In genomic region chr2:82119577-82119976, GRCm38 (mm10) we compare ENCODE assay signal across 30 mouse cellular contexts.
A peak's percentile ranks its signal among the peaks of the same experiment; 100 is the strongest.
DNase-seq lines count a peak whose midpoint lies in the region; ATAC-seq lines count a peak whose summit lies in the region.
"Had no signal": no experiment of that assay in that cellular context is flagged by ENCODE, and none has a peak within 500 bp of the region (broad histone marks: within the 10 kb centered on the region; RNA-seq: fewer than 3 reads in every experiment).

No protein-coding gene starts in this region.

- no peaks in the 10 kb centered on the region for H3K4me1 ChIP-seq in hindbrain, embryonic 12.5 days
- no peaks in the 10 kb centered on the region for H3K4me1 ChIP-seq in hindbrain, embryonic 14.5 days (replicated peaks; ENCODE audit: control insufficient read depth, insufficient read depth, low read length)
- H3K4me1 ChIP-seq in neural tube, embryonic 12.5 days = no peaks in the 10 kb centered on the region
- H3K4me1 ChIP-seq: embryonic facial prominence, embryonic 13.5 days; embryonic facial prominence, embryonic 15.5 days; forebrain, embryonic 10.5 days; forebrain, embryonic 12.5 days had no signal

- no peaks in the 10 kb centered on the region for H3K27me3 ChIP-seq in hindbrain, embryonic 12.5 days
- no peaks in the 10 kb centered on the region for H3K27me3 ChIP-seq in hindbrain, embryonic 14.5 days (ENCODE audit: control insufficient read depth, insufficient read depth, low read length)
- H3K27me3 ChIP-seq in neural tube, embryonic 12.5 days (replicated peaks) = no peaks in the 10 kb centered on the region
- H3K27me3 ChIP-seq: CH12.LX; embryonic facial prominence, embryonic 13.5 days; embryonic facial prominence, embryonic 15.5 days; forebrain, embryonic 12.5 days; Patski had no signal

- no peaks in the 10 kb centered on the region for H3K9me3 ChIP-seq in hindbrain, embryonic 12.5 days (replicated peaks)
- no peaks in the 10 kb centered on the region for H3K9me3 ChIP-seq in hindbrain, embryonic 14.5 days (ENCODE audit: control insufficient read depth, low read length)
- H3K9me3 ChIP-seq in neural tube, embryonic 12.5 days = no peaks in the 10 kb centered on the region
- H3K9me3 ChIP-seq: embryonic facial prominence, embryonic 13.5 days; embryonic facial prominence, embryonic 15.5 days; forebrain, embryonic 10.5 days; forebrain, embryonic 12.5 days had no signal

- no peak overlapping the region for H3K9ac ChIP-seq in hindbrain, embryonic 12.5 days
- H3K9ac ChIP-seq in hindbrain, embryonic 14.5 days = no peak overlapping the region
- H3K9ac ChIP-seq in neural tube, embryonic 12.5 days = no peak overlapping the region
- H3K9ac ChIP-seq: embryonic facial prominence, embryonic 13.5 days; embryonic facial prominence, embryonic 15.5 days; forebrain, embryonic 12.5 days had no signal

- H3K4me2 ChIP-seq in hindbrain, embryonic 12.5 days (replicated peaks) = no peak overlapping the region
- no peak overlapping the region for H3K4me2 ChIP-seq in hindbrain, embryonic 14.5 days (replicated peaks)
- H3K4me2 ChIP-seq in neural tube, embryonic 12.5 days (replicated peaks) = no peak overlapping the region
- H3K4me2 ChIP-seq: embryonic facial prominence, embryonic 13.5 days; embryonic facial prominence, embryonic 15.5 days; forebrain, embryonic 12.5 days had no signal

- ATAC-seq in hindbrain, embryonic 12.5 days (ENCODE audit: low FRiP score) = peak; percentile 58; the same call in 1 of the 2 replicates
- ATAC-seq in hindbrain, embryonic 14.5 days (ENCODE audit: low FRiP score) = no peak
- peak; percentile 61; the same call in 1 of the 2 replicates for ATAC-seq in neural tube, embryonic 12.5 days (ENCODE audit: low FRiP score, low read depth)
- ATAC-seq: activated CD4-positive, CD25-positive, alpha-beta regulatory T cell, adult 4 months; CD4-positive, CD25-positive, alpha-beta regulatory T cell, adult 4 months; forebrain, embryonic 14.5 days; forebrain, embryonic 16.5 days; Patski had no signal

- H3K4me3 ChIP-seq in hindbrain, embryonic 12.5 days = no peak overlapping the region
- no peak overlapping the region for H3K4me3 ChIP-seq in hindbrain, embryonic 14.5 days (replicated peaks; ENCODE audit: low read length)
- H3K4me3 ChIP-seq in neural tube, embryonic 12.5 days = no peak overlapping the region
- H3K4me3 ChIP-seq: embryonic facial prominence, embryonic 13.5 days; embryonic facial prominence, embryonic 15.5 days; erythroblast, embryonic 14.5 days; forebrain, embryonic 10.5 days; forebrain, embryonic 12.5 days had no signal

- peak; percentile 3 for DNase-seq in embryo, embryonic 11 days
- DNase-seq in embryo, embryonic 10.5 days (ENCODE audit: low spot score) = no peak
- DNase-seq in hindbrain, embryonic 14.5 days (ENCODE audit: low spot score) = no peak
- DNase-seq in neural tube, embryonic 10.5 days (ENCODE audit: extremely low spot score, low spot score) = no peak
- peak; percentile 3 for DNase-seq in retina, embryonic 14.5 days (ENCODE audit: low spot score)
- DNase-seq in retina, postnatal 1 day = no peak
- DNase-seq: adrenal gland, adult 8-10 months; adrenal gland, postnatal 14 days; adrenal gland, postnatal 36 days; B cell, adult 2 months; cerebellum, adult 11 months; cerebellum, adult 18-20 months; cerebellum, adult 8-10 months; cerebellum, adult 9-11 months; cerebellum, postnatal 14 days; cerebellum, postnatal 36 days had no signal

- H3K27ac ChIP-seq in hindbrain, embryonic 12.5 days = no peak overlapping the region
- H3K27ac ChIP-seq in hindbrain, embryonic 14.5 days = no peak overlapping the region
- H3K27ac ChIP-seq in neural tube, embryonic 12.5 days = no peak overlapping the region
- H3K27ac ChIP-seq: embryonic facial prominence, embryonic 13.5 days; embryonic facial prominence, embryonic 15.5 days; forebrain, embryonic 10.5 days; forebrain, embryonic 12.5 days had no signal

- WGBS in hindbrain, embryonic 12.5 days = 37% methylated on average over 2 of the region's 2 CpGs
- WGBS in hindbrain, embryonic 14.5 days = 53% methylated on average over 2 of the region's 2 CpGs
- 43% methylated on average over 2 of the region's 2 CpGs for WGBS in neural tube, embryonic 12.5 days

- H3K36me3 ChIP-seq in hindbrain, embryonic 12.5 days = no peaks in the 10 kb centered on the region
- no peaks in the 10 kb centered on the region for H3K36me3 ChIP-seq in hindbrain, embryonic 14.5 days (replicated peaks; ENCODE audit: control insufficient read depth, insufficient read depth)
- H3K36me3 ChIP-seq in neural tube, embryonic 12.5 days = no peaks in the 10 kb centered on the region
- H3K36me3 ChIP-seq: embryonic facial prominence, embryonic 13.5 days; embryonic facial prominence, embryonic 15.5 days; forebrain, embryonic 10.5 days; forebrain, embryonic 12.5 days; G1E had no signal

Comparison
In these comparisons a context has a peak if more than half of its experiments do, and no peak if none do; other contexts are left out.
1. DNase-seq: peak in embryo, embryonic 11 days (single experiment) and retina, embryonic 14.5 days (single experiment); none in embryo, embryonic 10.5 days (single experiment), hindbrain, embryonic 14.5 days (single experiment), neural tube, embryonic 10.5 days (single experiment) and retina, postnatal 1 day (single experiment).